Mouse (Mus musculus) embryonic facial prominence, embryonic 10.5 days (tissue): ENCODE measurements at regions not wholly inside any gene's neighbourhood (a gene's known extent, or its start where the extent isn't known, plus 50 kb on each side); places are given as distances from the start of the nearest gene placed in this dataset.

ENCODE experiments used
- DNase-seq: peaks from one replicate; pipeline ENCODE4 v3.0.0-alpha.2; 2017; ENCODE audit warnings: low spot score
- H3K27ac ChIP-seq: fragments of 300-500 bp; sonication (generic); replicated peaks from 2 replicates; pipeline ENCODE4 v1.5.1; 2016; ENCODE audit warnings: mild to moderate bottlenecking
- H3K27me3 ChIP-seq: fragments of 300-500 bp; sonication (generic); replicated peaks from 2 replicates; pipeline ENCODE4 v1.6.1; 2016; ENCODE audit warnings: low read depth, mild to moderate bottlenecking; ENCODE audit not compliant: poor library complexity, severe bottlenecking
- H3K36me3 ChIP-seq: fragments of 300-500 bp; sonication (generic); replicated peaks from 2 replicates; pipeline ENCODE4 v1.6.1; 2016; ENCODE audit warnings: mild to moderate bottlenecking, moderate library complexity
- H3K4me1 ChIP-seq: fragments of 300-500 bp; sonication (generic); 2 replicates; pipeline ENCODE4 v1.6.1; 2016
- H3K4me3 ChIP-seq: fragments of 300-500 bp; sonication (generic); 2 replicates; pipeline ENCODE4 v1.5.1; 2016; ENCODE audit warnings: mild to moderate bottlenecking, moderate library complexity
- H3K9me3 ChIP-seq: fragments of 300-500 bp; sonication (generic); 2 replicates; pipeline ENCODE4 v1.6.1; 2016; ENCODE audit warnings: mild to moderate bottlenecking
- WGBS: fragments of 180-500 bp; shearing (Covaris S2); methylation state at CpG from one replicate; pipeline ENCODE4 v1.1.7; 2016; 5-methylcytosine and 5-hydroxymethylcytosine counted together

DNA sequence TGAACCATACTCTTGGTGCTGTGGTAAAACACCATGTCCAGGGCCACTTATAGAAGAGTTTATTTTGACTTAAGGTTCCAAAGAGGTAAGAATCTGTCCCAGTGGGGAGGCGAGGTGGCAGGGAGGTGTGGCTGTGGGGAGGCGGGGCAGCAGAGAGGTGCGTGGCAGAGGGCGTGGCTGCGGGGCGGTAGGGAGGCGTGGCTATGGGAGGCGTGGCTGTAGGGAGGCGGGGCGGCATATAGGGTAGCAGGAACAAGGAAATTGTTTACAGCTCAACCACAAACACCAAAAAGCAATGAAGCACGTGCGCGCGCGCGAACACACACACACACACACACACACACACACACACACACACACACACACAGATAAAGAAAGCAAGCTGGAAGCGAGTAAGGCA lies 62.0 kb upstream of the Ccdc60 start:
- Histone ChIP-seq H3K9me3 (no peaks in the 10 kb centered on the region), H3K36me3 (no peaks in the 10 kb centered on the region), H3K27ac (no peak overlapping the region), H3K27me3 (no peaks in the 10 kb centered on the region), H3K4me1 (peaks cover 16% of the 10 kb centered on the region), H3K4me3 (no peak overlapping the region)
- peak; percentile 10 for DNase-seq
- 57% methylated on average over 17 of the region's 17 CpGs for WGBS

DNA sequence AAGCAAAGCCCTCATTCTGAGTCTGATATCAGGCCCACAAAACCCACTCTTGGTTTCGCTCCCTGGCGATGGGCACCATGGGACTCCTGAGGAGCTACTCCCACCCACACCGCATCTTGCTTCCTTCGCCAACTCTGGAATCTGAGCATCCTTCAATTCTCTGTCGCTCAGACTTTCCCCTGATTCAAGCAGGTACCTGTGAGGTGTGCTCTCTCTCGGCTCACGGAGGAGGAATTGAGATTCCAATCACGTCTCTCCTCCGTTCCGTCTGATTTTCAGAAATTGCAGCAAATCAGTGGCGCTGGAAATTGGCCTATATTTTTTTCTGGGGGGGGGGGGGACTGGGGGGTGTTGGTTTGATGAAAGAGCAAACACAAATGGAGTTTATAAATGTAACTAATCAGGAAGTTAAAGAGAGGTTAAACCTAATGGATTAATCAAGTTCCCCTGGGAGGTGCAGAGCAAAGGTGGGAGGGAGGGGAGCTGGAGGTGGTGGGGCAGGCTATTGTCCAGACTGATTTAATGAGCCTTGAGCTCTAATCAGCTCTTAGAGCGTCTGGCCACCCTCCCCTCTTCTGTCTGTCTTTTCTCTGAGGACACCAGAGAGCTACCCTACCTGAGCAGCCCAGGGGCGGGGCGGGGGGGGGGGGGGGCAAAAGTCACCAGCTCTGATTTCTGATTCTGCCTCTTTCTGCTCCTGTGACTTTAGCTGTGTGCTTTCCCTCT lies 53.6 kb upstream of the Ccdc60 start:
- no peaks in the 10 kb centered on the region for H3K36me3 ChIP-seq
- H3K27me3 ChIP-seq: peaks cover 20% of the 10 kb centered on the region
- H3K27ac ChIP-seq: no peak overlapping the region
- 16% methylated on average over 14 of the region's 14 CpGs for WGBS
- peaks cover 13% of the 10 kb centered on the region for H3K4me1 ChIP-seq
- no peak overlapping the region for H3K4me3 ChIP-seq
- no peaks in the 10 kb centered on the region for H3K9me3 ChIP-seq
- DNase-seq: no peak

DNA sequence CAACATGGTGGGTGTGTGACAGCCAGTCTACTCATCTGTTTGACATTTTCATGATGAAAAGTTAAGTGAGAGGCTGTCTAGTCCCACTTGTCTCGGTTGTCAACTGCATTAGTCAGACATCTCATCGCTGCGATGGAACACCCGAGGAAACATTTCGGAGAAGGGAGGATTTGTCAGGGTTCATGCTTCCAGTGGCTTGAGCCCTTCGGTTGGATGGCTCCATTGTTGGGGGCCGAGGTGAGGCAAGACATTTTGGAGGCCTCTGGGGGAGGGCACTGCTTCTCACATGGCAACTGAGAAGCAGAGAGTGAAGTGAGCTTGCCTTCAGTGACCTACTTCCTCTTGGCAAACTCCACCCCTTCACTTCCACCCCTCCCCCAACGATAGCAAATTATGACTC lies 50.7 kb upstream of the Ccdc60 start:
- WGBS: 79% methylated on average over 8 of the region's 8 CpGs
- Histone ChIP-seq H3K9me3 (no peaks in the 10 kb centered on the region), H3K27me3 (peaks cover 19% of the 10 kb centered on the region), H3K27ac (no peak overlapping the region), H3K4me3 (no peak overlapping the region), H3K36me3 (no peaks in the 10 kb centered on the region), H3K4me1 (peaks cover 13% of the 10 kb centered on the region)
- DNase-seq: no peak
